Mouse (Mus musculus): Measurements from ENCODE around the gene Cryba4. TPM values are rescaled to one million over a fixed set of nuclear protein-coding genes. Genes with fewer than 3 reads are reported as not detected.

Gene Cryba4
- polyA plus RNA-seq, 1 experiment from 2014 or later = 0.69 TPM

- Histone ChIP-seq H3K9me3 (replicated peaks; ENCODE audit: control insufficient read depth, low read length) (no peaks in the 10 kb centered on the region), H3K27ac (replicated peaks; ENCODE audit: low read depth, low read length) (no peak overlapping the region), H3K9ac (replicated peaks; ENCODE audit: low read length) (no peak overlapping the region), H3K4me1 (ENCODE audit: control insufficient read depth, insufficient read depth, low read length) (no peaks in the 10 kb centered on the region), H3K4me2 (ENCODE audit: low read depth, low read length) (no peak overlapping the region), H3K27me3 (ENCODE audit: control insufficient read depth, insufficient read depth, low read length) (no peaks in the 10 kb centered on the region), H3K4me3 (ENCODE audit: low read depth, low read length) (no peak overlapping the region), H3K36me3 (replicated peaks; ENCODE audit: control insufficient read depth, insufficient read depth, low read depth, low read length) (no peaks in the 10 kb centered on the region)
- ATAC-seq (replicated peaks; ENCODE audit: insufficient number of reproducible peaks, low FRiP score, low TSS enrichment, low read depth) (no peak), DNase-seq (ENCODE audit: low spot score) (no peak)
- WGBS = 77% methylated on average over 8 of the region's 8 CpGs
Observed at GRCm38 (mm10) chr5:112289236-112289635, 36.9 kb upstream of the Cryba4 start.

GRCm38 (mm10) chr5:112288193-112289141, 36.1 kb upstream of the Cryba4 start:
- 75% methylated on average over 9 of the region's 9 CpGs for WGBS
- no peak overlapping the region for H3K4me3 ChIP-seq (ENCODE audit: low read depth, low read length)

GRCm38 (mm10) chr5:112287652-112288051, 35.3 kb upstream of the Cryba4 start:
- no peak for ATAC-seq (replicated peaks; ENCODE audit: insufficient number of reproducible peaks, low FRiP score, low TSS enrichment, low read depth)
- DNase-seq (ENCODE audit: low spot score) = no peak
- Histone ChIP-seq H3K27ac (replicated peaks; ENCODE audit: low read depth, low read length) (no peak overlapping the region), H3K4me1 (ENCODE audit: control insufficient read depth, insufficient read depth, low read length) (no peaks in the 10 kb centered on the region), H3K9me3 (replicated peaks; ENCODE audit: control insufficient read depth, low read length) (no peaks in the 10 kb centered on the region), H3K36me3 (replicated peaks; ENCODE audit: control insufficient read depth, insufficient read depth, low read depth, low read length) (no peaks in the 10 kb centered on the region), H3K4me3 (ENCODE audit: low read depth, low read length) (no peak overlapping the region), H3K4me2 (ENCODE audit: low read depth, low read length) (no peak overlapping the region), H3K27me3 (ENCODE audit: control insufficient read depth, insufficient read depth, low read length) (no peaks in the 10 kb centered on the region), H3K9ac (replicated peaks; ENCODE audit: low read length) (no peak overlapping the region)
- 89% methylated on average over 2 of the region's 2 CpGs for WGBS

More at GRCm38 (mm10) chr5:112288193-112289141, 36.1 kb upstream of the Cryba4 start:
- H3K4me2 ChIP-seq (ENCODE audit: low read depth, low read length) = no peak overlapping the region; the same call in 1 of the 2 replicates
- H3K9me3 ChIP-seq (replicated peaks; ENCODE audit: control insufficient read depth, low read length) = no peaks in the 10 kb centered on the region
- H3K4me1 ChIP-seq (ENCODE audit: control insufficient read depth, insufficient read depth, low read length) = no peaks in the 10 kb centered on the region
- ATAC-seq (replicated peaks; ENCODE audit: insufficient number of reproducible peaks, low FRiP score, low TSS enrichment, low read depth) (no peak), DNase-seq (ENCODE audit: low spot score) (no peak)
- no peak overlapping the region for H3K27ac ChIP-seq (replicated peaks; ENCODE audit: low read depth, low read length)
- no peaks in the 10 kb centered on the region for H3K36me3 ChIP-seq (replicated peaks; ENCODE audit: control insufficient read depth, insufficient read depth, low read depth, low read length)
- H3K27me3 ChIP-seq (ENCODE audit: control insufficient read depth, insufficient read depth, low read length) = no peaks in the 10 kb centered on the region
- H3K9ac ChIP-seq (replicated peaks; ENCODE audit: low read length) = no peak overlapping the region

- Histone ChIP-seq H3K27ac (replicated peaks; ENCODE audit: low read depth, low read length) (no peak overlapping the region), H3K4me2 (ENCODE audit: low read depth, low read length) (no peak overlapping the region), H3K27me3 (ENCODE audit: control insufficient read depth, insufficient read depth, low read length) (no peaks in the 10 kb centered on the region), H3K9ac (replicated peaks; ENCODE audit: low read length) (no peak overlapping the region), H3K9me3 (replicated peaks; ENCODE audit: control insufficient read depth, low read length) (no peaks in the 10 kb centered on the region), H3K4me1 (ENCODE audit: control insufficient read depth, insufficient read depth, low read length) (no peaks in the 10 kb centered on the region), H3K4me3 (ENCODE audit: low read depth, low read length) (no peak overlapping the region), H3K36me3 (replicated peaks; ENCODE audit: control insufficient read depth, insufficient read depth, low read depth, low read length) (no peaks in the 10 kb centered on the region)
- 83% methylated on average over 11 of the region's 11 CpGs for WGBS
- ATAC-seq (replicated peaks; ENCODE audit: insufficient number of reproducible peaks, low FRiP score, low TSS enrichment, low read depth) (no peak), DNase-seq (ENCODE audit: low spot score) (no peak)
Observed at GRCm38 (mm10) chr5:112286984-112287641, 34.8 kb upstream of the Cryba4 start.

DNA sequence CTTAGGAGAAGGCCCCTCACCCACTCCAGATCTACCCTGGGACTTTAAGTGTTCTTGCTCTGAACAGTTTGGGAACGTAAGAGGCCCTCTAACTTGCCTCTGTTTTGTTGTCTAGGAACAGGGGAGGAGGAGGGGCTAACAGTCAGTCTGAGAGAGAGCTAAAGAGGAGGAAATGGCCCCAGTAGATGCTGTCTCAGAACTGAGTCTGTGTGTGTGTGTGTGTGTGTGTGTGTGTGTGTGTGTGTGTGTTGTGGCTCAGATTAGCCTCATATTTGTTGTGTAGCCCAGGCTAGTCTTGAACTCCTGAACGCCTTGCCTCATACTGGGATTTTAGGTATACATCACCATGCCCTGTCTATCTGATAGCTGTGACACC, 34.3 kb upstream of the Cryba4 start:
- DNase-seq (ENCODE audit: low spot score) (no peak), ATAC-seq (replicated peaks; ENCODE audit: insufficient number of reproducible peaks, low FRiP score, low TSS enrichment, low read depth) (no peak)
- H3K4me1 ChIP-seq (ENCODE audit: control insufficient read depth, insufficient read depth, low read length) = no peaks in the 10 kb centered on the region
- H3K4me3 ChIP-seq (ENCODE audit: low read depth, low read length) = no peak overlapping the region
- no peak overlapping the region for H3K9ac ChIP-seq (replicated peaks; ENCODE audit: low read length)
- H3K9me3 ChIP-seq (replicated peaks; ENCODE audit: control insufficient read depth, low read length) = no peaks in the 10 kb centered on the region
- H3K27me3 ChIP-seq (ENCODE audit: control insufficient read depth, insufficient read depth, low read length) = no peaks in the 10 kb centered on the region
- H3K27ac ChIP-seq (replicated peaks; ENCODE audit: low read depth, low read length) = no peak overlapping the region
- WGBS = 89% methylated on average over 2 of the region's 2 CpGs
- no peaks in the 10 kb centered on the region for H3K36me3 ChIP-seq (replicated peaks; ENCODE audit: control insufficient read depth, insufficient read depth, low read depth, low read length)
- H3K4me2 ChIP-seq (ENCODE audit: low read depth, low read length) = no peak overlapping the region

- WGBS = 95% methylated on average over 7 of the region's 7 CpGs
- ATAC-seq (replicated peaks; ENCODE audit: insufficient number of reproducible peaks, low FRiP score, low TSS enrichment, low read depth) (no peak), DNase-seq (ENCODE audit: low spot score) (no peak)
- H3K4me2 ChIP-seq (ENCODE audit: low read depth, low read length) = no peak overlapping the region
- H3K27ac ChIP-seq (replicated peaks; ENCODE audit: low read depth, low read length) = no peak overlapping the region
- H3K4me3 ChIP-seq (ENCODE audit: low read depth, low read length) = no peak overlapping the region
- H3K27me3 ChIP-seq (ENCODE audit: control insufficient read depth, insufficient read depth, low read length) = no peaks in the 10 kb centered on the region
- H3K9me3 ChIP-seq (replicated peaks; ENCODE audit: control insufficient read depth, low read length) = no peaks in the 10 kb centered on the region
- no peaks in the 10 kb centered on the region for H3K36me3 ChIP-seq (replicated peaks; ENCODE audit: control insufficient read depth, insufficient read depth, low read depth, low read length)
- H3K9ac ChIP-seq (replicated peaks; ENCODE audit: low read length) = no peak overlapping the region
- no peaks in the 10 kb centered on the region for H3K4me1 ChIP-seq (ENCODE audit: control insufficient read depth, insufficient read depth, low read length)
Observed at GRCm38 (mm10) chr5:112285548-112286085, 33.3 kb upstream of the Cryba4 start.

- 76% methylated on average over 7 of the region's 7 CpGs for WGBS
- ATAC-seq (replicated peaks; ENCODE audit: insufficient number of reproducible peaks, low FRiP score, low TSS enrichment, low read depth) = no peak
- DNase-seq (ENCODE audit: low spot score) = no peak
Observed at GRCm38 (mm10) chr5:112284203-112284582, 31.9 kb upstream of the Cryba4 start.

More at GRCm38 (mm10) chr5:112284203-112284582, 31.9 kb upstream of the Cryba4 start:
- no peaks in the 10 kb centered on the region for H3K27me3 ChIP-seq (ENCODE audit: control insufficient read depth, insufficient read depth, low read length)
- no peak overlapping the region for H3K4me2 ChIP-seq (ENCODE audit: low read depth, low read length)
- H3K4me3 ChIP-seq (ENCODE audit: low read depth, low read length) = no peak overlapping the region
- H3K36me3 ChIP-seq (replicated peaks; ENCODE audit: control insufficient read depth, insufficient read depth, low read depth, low read length) = no peaks in the 10 kb centered on the region
- no peak overlapping the region for H3K9ac ChIP-seq (replicated peaks; ENCODE audit: low read length)
- no peaks in the 10 kb centered on the region for H3K9me3 ChIP-seq (replicated peaks; ENCODE audit: control insufficient read depth, low read length)
- no peaks in the 10 kb centered on the region for H3K4me1 ChIP-seq (ENCODE audit: control insufficient read depth, insufficient read depth, low read length)
- no peak overlapping the region for H3K27ac ChIP-seq (replicated peaks; ENCODE audit: low read depth, low read length)

Measured in embryonic facial prominence, embryonic 11.5 days (tissue).